Mouse (Mus musculus) spleen, postnatal 14 days (tissue): Measurements from ENCODE around the gene Tmem51.
A peak's percentile ranks its signal among the peaks of the same experiment; 100 is the strongest.
"Not testable (repeated sequence)": the region's sequence is repeated elsewhere in the genome, so short reads cannot be mapped to it uniquely, and the experiment has no call there.

ENCODE experiments used
- DNase-seq, 2 experiments: peaks; one replicate each; pipeline ENCODE4 v3.0.0; 2021 to 2022; ENCODE audit warnings: low spot score in 2 of 2

The Tmem51 gene

DNA sequence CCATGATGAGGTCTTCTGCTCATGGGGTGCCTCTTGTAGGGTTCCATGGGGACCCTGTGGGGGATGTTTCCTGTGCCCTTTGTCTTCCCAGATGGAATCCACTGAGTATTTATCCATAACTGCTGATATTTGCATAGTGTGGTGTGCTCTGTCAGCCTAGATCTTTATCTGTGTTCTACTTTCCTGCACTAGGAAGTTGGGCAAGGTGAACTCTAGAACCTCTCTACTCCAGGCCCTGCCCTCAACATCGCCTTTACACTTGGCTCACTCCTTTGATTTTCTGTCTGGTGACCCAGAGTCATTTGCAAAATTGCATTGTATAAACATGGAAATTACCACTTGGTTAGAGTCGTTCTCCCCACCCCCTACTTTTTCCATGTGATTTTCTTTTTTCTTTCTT is 59.6 kb downstream of the Tmem51 start:
- DNase-seq = no peak

DNA sequence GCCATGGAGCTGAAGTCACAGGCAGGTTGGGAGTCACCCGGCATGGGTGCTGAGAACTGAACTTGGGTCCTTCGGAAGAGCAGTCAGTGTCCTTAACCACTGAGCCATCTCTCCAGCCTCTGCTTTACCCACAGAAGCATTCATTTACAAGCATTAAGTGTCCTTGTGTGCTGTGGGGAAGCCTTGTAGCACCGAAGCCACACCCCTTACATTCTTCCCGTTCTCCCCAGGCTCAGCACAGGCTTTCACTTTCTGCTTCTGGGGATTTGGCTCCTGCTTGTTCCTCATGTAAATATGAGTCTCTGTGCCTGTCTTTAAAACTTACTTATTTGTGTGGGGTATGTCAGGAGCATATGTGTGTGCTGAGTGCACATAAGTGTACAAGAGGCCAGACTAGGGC is 60.9 kb downstream of the Tmem51 start:
- DNase-seq = no peak

DNA sequence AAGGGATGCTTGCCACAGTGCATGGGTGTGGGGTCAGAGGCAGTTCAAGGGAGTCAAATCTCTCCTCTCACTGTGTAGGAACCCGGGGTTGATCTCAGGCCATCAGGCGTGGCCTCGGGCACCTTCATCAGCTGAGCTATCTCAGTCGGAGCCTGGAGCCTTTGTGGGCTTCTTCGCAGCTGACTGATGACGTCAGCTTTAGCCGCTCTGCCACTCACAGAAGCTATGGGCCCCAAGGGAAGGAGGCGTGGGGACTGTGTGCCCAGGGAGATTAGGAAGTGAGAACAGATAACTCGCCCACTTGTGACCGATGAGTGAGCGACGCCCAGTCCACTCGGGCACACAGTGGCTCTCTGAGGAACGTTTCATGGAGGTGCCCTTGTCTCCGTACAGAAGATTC is 66.4 kb downstream of the Tmem51 start:
- no peak for DNase-seq

DNA sequence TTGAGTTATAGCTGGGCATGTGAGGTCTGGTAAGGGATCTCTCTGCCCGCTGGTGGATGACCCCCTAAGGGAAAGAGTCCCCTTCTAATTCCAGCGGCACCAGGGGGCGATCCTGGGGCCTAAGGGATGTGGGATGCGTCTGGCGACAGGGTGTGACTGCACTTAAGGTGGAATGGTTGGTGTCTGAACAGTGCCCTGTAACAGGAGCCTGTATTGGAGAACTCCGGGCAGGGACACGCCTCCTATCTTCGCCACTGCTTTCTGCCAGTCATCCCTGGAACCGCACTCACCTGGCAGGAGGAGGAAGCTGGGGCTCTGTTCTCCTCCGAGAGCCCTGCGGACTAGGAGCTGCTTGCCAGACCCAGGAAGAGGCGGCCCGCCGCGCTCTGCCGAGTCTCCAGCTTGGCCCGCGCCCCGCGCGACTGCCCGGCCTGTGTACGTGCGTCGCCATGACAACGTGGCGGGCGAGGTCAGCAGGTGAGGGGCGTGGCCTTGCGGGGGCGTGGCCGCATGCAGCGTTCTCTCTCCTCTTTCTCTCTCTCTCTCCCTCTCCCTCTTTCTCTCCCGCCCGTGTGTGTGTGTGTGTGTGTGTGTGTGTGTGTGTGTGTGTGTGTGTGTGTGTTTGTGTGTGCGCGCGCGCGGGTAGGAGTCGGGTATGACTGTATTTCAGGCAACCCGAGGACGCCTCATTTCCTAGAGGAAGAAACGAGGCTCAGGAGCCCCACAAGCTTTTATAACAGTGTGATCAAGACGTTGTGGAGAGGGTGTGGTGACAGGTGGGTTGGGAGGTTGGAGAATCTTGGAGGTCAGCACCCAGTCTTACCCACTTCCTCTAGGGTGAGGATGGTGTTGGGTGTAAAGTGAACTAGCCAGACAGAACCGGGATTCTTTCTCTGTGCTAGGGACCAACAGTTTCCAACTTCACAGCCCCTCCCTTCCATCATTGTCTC is 69.2 kb downstream of the Tmem51 start, which contains the start of gene Fhad1:
TSS of gene Fhad1 (minus strand) at position 424 of the 950 bp plus-strand sequence.
- DNase-seq = peak in 1 of 2 experiments; percentile 21

DNA sequence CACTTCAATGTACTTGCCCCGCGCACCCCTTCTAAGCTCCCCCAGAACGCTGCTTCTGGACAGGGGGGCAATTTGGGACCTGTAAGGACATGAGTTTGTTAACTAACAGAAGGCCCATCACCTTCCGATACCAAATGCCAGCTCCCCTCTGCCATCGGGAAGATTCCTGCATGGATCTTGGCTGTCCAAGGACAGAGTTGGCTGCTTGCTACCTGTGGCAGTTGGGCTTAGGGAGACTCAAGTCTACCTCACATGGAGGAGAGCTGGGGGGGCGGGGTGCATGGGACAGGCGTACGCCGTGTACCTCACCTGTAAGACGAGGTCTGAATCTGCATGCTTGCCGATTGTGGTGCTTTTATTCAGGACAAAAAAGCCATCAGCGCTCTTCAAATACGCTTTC is 72.9 kb downstream of the Tmem51 start:
- DNase-seq = no peak

DNA sequence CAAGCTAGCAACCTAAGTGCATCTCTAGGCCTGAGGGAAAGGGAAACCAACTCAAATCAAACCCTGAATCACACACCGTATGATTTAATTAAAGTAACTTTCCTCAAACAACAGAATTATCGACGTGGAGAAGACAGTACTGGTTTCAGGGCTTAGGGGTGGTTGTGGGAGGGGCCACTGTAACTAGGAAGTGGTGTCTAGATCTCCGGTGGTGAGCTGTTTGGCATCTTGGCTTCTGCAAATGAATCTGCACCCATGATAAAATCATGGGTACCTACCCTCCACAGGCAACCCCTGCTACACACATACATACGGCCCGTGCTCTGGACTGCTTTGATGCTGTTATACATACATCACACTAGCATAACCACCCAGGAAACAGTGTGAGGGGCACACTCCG is 73.7 kb downstream of the Tmem51 start:
- DNase-seq = no peak

DNA sequence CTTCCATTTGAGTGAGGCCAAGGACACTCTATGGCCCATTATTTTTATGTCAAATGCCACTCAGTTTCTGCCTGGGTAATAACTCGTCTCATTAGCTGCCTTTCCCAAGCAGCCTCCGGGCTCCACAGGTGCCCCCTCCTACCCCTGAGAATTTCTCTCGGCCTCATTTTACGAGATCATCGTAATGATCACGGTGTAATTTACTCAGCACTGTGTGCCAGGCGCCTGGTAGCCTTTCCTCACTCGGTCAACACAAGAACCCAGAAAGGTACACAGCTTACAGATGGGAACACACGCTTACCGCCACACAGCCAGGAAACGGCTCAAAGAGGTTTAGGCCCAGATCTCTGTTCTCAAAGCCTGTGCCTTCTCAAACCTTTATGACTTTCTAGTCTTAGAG is 75.9 kb downstream of the Tmem51 start:
- no peak for DNase-seq

DNA sequence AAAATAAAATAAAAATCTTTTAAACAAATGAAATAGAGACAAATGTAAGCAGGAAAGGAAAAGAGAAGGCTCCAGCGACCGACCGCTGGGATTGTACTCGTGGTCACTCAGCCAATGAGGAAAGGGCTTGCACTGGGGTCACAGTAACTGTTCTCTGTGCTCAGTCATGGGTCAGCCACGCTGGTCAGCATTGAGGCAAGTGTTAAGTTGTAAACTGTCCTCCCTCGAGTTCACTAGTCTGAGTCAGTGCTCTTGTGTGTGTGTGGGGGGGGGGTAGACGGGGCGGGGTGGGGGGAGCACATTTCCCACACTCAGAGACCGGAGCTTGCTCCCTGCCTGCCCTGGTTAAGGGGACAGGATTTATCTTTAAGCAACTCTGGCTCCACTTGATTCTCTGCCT is 83.5 kb downstream of the Tmem51 start:
- no peak for DNase-seq

DNA sequence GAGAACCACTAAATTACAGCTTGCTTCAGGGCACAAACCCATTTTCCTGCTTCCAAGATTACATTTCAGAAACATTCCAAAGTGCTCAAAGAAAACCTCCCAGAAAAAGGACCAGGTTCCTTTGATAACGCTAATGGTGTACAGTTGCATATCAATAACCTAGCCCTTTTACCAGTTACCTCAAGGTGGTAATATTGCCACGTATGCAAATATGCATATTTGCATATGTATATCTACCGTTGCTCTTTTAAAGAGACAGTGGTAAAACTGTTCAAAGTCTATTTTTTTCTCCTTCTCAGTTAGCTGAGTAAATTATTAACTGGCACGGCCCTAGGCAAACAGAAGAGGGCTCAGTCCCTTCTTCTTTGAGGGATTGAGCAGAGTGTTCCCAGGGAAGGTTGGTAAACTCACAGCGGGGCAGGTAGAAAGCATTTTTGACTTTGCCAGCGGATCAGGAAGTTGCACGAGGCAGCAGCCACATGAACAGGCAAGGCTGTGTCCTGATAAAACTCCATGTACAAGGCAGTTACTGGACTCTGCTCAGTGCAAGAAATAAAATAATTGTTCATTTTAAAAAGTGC is 84.5 kb downstream of the Tmem51 start:
- DNase-seq = no peak

DNA sequence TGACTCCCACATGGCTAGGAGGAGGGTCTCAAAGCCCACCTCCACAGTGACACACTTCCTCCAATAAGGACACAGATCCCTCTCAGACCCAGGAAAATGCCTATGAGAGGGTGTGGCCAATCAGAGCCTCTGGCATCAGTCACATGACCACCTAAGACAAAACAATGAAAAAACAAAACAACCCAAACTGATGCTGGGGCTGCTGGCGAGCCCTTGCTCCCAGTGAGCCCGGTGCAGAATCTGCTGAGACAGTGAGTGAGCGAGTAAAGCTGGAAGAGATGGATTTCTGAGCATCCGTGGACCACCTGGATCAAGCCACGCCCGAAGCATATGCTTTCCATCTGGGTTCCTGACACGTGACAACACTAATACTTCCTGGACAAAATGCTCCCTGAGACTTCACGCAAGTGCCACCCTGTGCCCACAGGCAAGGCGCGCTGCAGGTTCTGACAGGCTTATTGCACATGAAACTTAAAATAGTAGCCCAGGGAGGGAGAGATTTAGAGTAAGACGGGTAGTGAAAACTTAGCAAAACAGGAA is 85.8 kb downstream of the Tmem51 start:
- no peak for DNase-seq

DNA sequence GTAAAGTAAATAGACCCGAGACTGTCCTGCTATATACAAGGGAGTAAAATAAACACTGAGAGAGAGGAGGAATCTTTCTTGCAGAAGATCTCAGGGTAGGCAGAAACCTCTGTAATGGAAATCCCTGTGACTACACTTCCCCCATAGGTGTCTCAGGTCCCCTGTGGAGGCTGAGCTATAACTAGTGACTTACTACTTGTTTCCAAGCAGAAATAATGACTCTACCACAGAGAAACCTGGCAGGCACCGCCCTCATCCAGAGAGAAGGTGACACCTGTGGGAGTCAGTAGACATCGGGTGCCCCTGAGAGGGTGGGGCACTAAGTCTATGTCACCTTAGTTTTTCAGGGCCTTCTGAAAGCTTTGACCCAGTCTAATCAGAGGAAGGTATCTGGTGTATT is 87.2 kb downstream of the Tmem51 start:
- DNase-seq = no peak

DNA sequence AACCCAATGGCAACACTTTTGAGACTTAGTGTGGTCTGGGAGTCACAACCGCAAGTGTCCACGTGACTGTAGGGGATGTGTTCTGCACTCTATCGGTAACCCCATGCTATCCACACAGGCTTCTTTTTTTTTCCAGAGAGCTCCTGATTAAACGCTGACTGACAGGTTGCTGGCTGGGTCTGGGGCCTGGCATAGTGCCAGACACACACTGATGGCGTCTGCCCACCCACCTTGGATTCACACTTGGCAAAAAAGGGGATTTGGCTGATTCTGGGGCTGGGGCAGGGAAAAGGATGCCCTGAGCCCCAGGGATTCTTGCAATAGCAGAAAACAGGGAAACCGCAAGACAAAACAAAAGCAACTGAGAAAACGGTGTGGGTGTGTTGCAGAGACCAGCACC is 88.0 kb downstream of the Tmem51 start:
- no peak for DNase-seq

DNA sequence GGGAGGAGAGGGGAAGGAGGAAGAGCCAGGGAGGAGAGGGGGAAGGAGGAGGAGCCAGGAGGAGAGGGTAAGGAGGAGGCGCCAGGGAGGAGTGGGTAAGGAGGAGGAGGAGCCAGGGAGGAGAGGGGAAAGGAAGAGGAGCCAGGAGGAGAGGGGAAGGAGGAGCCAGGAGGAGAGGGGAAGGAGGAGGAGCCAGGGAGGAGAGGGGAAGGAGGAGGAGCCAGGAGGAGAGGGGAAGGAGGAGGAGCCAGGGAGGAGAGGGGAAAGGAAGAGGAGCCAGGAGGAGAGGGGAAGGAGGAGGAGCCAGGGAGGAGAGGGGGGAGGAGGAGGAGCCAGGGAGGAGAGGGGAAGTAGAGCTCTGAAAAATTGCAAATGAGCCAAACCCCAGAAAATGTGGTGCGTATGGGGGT is 90.0 kb downstream of the Tmem51 start:
- not testable (repeated sequence) for DNase-seq

DNA sequence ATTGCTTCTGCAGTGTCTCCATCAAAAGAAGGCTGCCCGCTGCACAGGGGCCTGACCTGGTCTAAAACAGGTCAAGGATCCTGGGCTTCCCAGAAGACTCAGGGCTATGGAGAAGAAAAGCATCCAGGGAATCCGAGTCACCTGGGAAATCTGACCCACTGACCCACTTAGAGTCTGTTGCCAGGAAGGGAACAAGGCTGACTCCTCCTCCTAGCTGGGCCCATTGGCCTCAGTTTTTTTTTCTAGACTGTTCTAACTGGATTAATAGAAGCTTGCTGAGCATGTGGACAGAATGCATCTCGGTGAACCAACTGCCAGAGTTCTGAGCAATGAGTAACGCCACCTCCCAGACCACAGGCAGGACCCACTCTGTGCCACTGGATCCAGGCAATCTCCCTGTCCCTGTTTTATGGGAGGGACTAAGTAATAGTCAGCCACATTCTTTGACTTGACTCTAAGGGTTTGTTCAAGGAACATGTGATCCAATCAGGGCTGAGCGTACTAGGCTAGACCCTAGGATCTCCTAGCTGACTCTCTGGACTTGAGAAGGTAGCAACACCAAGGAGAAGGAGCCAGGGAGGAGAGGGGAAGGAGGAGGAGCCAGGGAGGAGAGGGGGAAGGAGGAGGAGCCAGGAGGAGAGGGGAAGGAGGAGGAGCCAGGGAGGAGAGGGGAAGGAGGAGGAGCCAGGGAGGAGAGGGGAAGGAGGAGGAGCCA is 90.6 kb downstream of the Tmem51 start:
- no peak for DNase-seq

DNA sequence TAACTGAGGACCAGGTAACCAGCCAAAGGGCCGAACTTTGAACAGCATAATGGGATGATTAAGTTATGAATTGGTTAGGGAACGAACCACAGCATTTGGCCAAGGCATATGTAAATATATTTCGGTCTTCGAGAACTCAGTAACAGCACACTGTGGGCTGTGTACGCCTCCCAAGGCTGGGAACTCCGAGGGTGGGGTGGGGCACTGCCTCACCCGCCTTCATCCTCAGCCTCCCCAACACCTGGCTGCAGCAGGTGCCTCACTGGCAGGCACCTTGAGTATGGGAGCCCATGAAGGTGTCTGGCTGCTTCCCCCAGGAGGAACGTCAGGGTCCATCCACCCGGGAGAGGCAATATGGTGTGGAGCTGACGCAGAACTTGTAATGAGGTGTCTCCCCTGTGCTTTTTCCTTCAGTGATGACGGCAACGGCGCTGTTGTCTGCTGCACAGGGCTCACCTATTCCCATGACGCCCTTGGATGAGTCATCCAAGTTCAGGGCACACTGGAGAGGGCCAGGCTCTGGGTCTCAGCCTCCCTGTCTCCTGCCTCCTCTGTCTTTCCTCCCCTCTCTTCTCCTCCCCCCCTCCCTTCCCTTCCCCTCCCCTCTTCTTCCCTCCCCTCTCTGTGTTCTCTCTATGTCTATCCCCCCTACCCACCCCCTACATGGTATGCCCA is 91.4 kb downstream of the Tmem51 start:
- no peak for DNase-seq

DNA sequence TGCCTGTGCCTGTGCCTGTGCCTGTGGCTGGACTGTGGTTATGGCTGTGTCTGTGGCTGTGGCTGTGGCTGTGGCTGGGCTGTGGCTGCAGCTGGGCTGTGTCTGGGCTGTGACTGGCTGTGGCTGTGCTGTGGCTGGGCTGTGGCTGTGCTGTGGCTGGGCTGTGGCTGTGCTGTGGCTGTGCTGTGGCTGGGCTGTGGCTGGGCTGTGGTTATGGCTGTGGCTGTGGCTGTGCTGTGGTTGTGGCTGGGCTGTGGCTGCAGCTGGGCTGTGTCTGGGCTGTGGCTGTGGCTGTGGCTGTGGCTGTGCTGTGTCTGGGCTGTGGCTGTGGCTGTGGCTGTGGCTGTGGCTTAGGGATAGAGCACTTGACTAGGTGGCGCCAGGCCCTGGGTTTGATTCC is 95.9 kb downstream of the Tmem51 start:
- DNase-seq = no peak

DNA sequence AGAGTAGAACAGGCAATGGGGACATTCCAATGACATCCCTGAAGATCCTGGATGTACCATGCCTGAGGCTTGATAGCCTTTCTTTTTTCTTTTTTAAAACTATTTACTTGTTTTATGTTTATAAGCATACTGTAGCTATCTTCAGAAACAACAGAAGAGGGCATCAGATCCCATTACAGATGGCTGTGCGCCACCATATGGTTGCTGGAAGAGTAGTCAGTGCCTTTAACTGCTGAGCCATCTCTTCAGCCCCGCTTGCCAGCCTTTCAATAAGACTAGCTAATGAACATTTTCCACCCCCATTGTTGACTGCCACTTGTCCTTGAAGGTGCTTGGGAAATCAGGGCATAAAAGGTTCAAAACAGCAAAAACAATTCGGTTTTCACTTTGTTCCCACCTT is 100.4 kb downstream of the Tmem51 start:
- no peak for DNase-seq

DNA sequence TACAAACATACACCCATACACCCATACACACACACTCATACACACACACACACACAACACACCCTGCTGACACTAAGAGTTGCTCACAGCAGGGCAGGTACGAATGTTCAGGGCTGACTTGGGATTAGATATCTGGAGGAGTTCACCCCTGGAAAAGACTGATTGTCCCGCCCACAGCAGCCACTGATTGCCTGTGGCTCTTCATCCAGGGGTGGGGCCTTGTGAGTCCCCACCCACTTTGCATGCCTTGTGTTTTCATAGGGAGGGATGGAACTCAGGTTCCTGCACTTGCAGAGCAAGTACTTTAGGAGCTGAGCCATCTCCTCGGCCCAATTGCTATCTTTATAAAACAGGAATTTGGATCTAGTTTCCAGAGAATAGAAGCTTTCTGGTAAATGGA is 102.6 kb downstream of the Tmem51 start:
- no peak for DNase-seq
